Mouse (Mus musculus): ENCODE measurements around the gene Mylk2. TPM values are rescaled to one million over a fixed set of nuclear protein-coding genes. Genes with fewer than 3 reads are reported as not detected.
A peak's percentile ranks its signal among the peaks of the same experiment; 100 is the strongest.

The Mylk2 gene
- polyA plus RNA-seq, 1 experiment, result not detected

DNA sequence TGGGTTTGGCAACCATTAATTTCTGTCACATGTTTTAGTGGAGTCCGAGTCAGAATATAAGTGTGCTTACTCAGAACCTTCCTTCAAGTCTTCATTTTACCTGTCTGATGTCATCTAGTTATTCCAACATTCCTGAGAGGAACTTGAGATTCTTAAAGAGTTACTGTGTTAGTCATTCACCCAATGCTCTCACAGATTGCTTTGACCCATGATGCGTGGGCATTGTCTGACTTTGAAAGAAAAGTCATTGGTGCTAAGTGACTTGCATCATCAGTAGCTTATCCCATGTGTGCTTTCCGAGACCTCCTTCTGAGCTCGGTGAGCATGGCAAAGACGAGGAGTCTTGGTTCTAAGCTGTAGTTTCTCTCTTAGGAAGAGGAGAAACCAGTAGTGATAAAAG is 22.4 kb upstream of the Mylk2 start:
- no peak overlapping the region for H3K27ac ChIP-seq (ENCODE audit: insufficient read depth, low read length)
- TF ChIP-seq CTCF (IDR thresholded peaks at IDR 0.05; ENCODE audit: borderline replicate concordance, insufficient read depth, low read depth, low read length), result no peak
- TF ChIP-seq POLR2A (IDR thresholded peaks at IDR 0.05; ENCODE audit: borderline replicate concordance, insufficient read depth, low read length), result no peak
- no peaks in the 10 kb centered on the region for H3K27me3 ChIP-seq (ENCODE audit: control insufficient read depth, insufficient read depth, low read length)
- no peaks in the 10 kb centered on the region for H3K4me1 ChIP-seq (ENCODE audit: control insufficient read depth, insufficient read depth, low read length)
- H3K4me3 ChIP-seq (replicated peaks; ENCODE audit: insufficient read depth, low read depth, low read length), result no peak overlapping the region
- 83% methylated on average over 5 of the region's 5 CpGs for WGBS
- no peak for DNase-seq

- 72% methylated on average over 9 of the region's 9 CpGs for WGBS
- Histone ChIP-seq H3K27ac (ENCODE audit: insufficient read depth, low read length) (no peak overlapping the region), H3K27me3 (ENCODE audit: control insufficient read depth, insufficient read depth, low read length) (no peaks in the 10 kb centered on the region), H3K4me3 (replicated peaks; ENCODE audit: insufficient read depth, low read depth, low read length) (no peak overlapping the region), H3K4me1 (ENCODE audit: control insufficient read depth, insufficient read depth, low read length) (no peaks in the 10 kb centered on the region)
- DNase-seq, result no peak
- TF ChIP-seq CTCF (IDR thresholded peaks at IDR 0.05; ENCODE audit: borderline replicate concordance, insufficient read depth, low read depth, low read length), result no peak
- TF ChIP-seq POLR2A (IDR thresholded peaks at IDR 0.05; ENCODE audit: borderline replicate concordance, insufficient read depth, low read length), result no peak
Observed at GRCm38 (mm10) chr2:152895834-152896233, 15.3 kb upstream of the Mylk2 start.

GRCm38 (mm10) chr2:152896926-152897325 is 14.2 kb upstream of the Mylk2 start:
- H3K4me3 ChIP-seq (replicated peaks; ENCODE audit: insufficient read depth, low read depth, low read length), result no peak overlapping the region
- TF ChIP-seq POLR2A (IDR thresholded peaks at IDR 0.05; ENCODE audit: borderline replicate concordance, insufficient read depth, low read length), result no peak
- no peak for TF ChIP-seq CTCF (IDR thresholded peaks at IDR 0.05; ENCODE audit: borderline replicate concordance, insufficient read depth, low read depth, low read length)
- 79% methylated on average over 3 of the region's 3 CpGs for WGBS
- no peaks in the 10 kb centered on the region for H3K4me1 ChIP-seq (ENCODE audit: control insufficient read depth, insufficient read depth, low read length)
- H3K27me3 ChIP-seq (ENCODE audit: control insufficient read depth, insufficient read depth, low read length), result no peaks in the 10 kb centered on the region
- no peak for DNase-seq
- no peak overlapping the region for H3K27ac ChIP-seq (ENCODE audit: insufficient read depth, low read length)

DNA sequence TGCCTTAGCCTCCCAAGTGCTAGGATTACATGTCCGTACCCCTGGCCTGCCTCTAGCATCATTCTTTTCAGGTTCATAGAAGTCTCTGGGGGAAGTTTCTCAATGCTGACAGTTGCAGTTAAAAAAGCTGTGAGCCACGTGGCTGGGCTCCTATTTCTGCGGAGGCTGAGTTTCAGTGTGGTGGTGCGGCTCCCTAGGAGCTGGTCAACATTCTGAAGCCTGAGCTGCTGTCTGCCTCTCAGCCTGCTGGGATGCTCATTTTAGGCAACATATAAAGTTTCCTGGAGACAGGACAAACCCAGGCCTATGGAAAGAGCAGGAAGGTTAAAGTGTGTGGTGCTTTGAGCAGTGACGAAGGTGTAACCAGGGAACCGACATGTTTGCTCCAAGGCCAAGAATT is 12.1 kb upstream of the Mylk2 start:
- Histone ChIP-seq H3K4me1 (ENCODE audit: control insufficient read depth, insufficient read depth, low read length) (no peaks in the 10 kb centered on the region), H3K27me3 (ENCODE audit: control insufficient read depth, insufficient read depth, low read length) (no peaks in the 10 kb centered on the region), H3K27ac (ENCODE audit: insufficient read depth, low read length) (no peak overlapping the region), H3K4me3 (replicated peaks; ENCODE audit: insufficient read depth, low read depth, low read length) (no peak overlapping the region)
- WGBS, result 84% methylated on average over 6 of the region's 6 CpGs
- DNase-seq, result no peak
- TF ChIP-seq POLR2A (IDR thresholded peaks at IDR 0.05; ENCODE audit: borderline replicate concordance, insufficient read depth, low read length) (no peak), CTCF (IDR thresholded peaks at IDR 0.05; ENCODE audit: borderline replicate concordance, insufficient read depth, low read depth, low read length) (no peak)

DNA sequence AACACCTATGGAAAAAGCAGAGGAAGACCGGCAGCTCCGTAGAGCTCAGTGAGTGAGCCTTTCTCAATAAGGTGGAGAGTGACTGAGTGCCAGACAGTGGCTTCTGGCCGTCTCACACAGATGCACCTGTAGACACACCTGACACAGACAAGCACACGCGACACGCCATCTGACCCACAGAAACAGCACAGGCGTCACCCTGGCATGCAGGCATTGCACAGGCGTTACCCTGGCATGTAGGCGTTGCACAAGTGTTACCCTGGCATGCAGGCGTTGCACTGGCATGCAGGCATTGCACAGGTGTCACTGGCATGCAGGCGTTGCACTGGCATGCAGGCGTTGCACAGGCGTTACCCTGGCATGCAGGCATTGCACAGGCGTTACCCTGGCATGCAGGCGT is 9.9 kb upstream of the Mylk2 start:
- DNase-seq, result no peak
- Histone ChIP-seq H3K4me3 (replicated peaks; ENCODE audit: insufficient read depth, low read depth, low read length) (no peak overlapping the region), H3K4me1 (ENCODE audit: control insufficient read depth, insufficient read depth, low read length) (peaks cover 8% of the 10 kb centered on the region), H3K27ac (ENCODE audit: insufficient read depth, low read length) (no peak overlapping the region), H3K27me3 (ENCODE audit: control insufficient read depth, insufficient read depth, low read length) (no peaks in the 10 kb centered on the region)
- 91% methylated on average over 15 of the region's 15 CpGs for whole genome bisulfite sequencing
- TF ChIP-seq POLR2A (IDR thresholded peaks at IDR 0.05; ENCODE audit: borderline replicate concordance, insufficient read depth, low read length) (no peak), CTCF (IDR thresholded peaks at IDR 0.05; ENCODE audit: borderline replicate concordance, insufficient read depth, low read depth, low read length) (no peak)

GRCm38 (mm10) chr2:152902658-152903057 is 8.5 kb upstream of the Mylk2 start:
- TF ChIP-seq CTCF (IDR thresholded peaks at IDR 0.05; ENCODE audit: borderline replicate concordance, insufficient read depth, low read depth, low read length), result no peak
- no peak for TF ChIP-seq POLR2A (IDR thresholded peaks at IDR 0.05; ENCODE audit: borderline replicate concordance, insufficient read depth, low read length)
- Histone ChIP-seq H3K4me3 (replicated peaks; ENCODE audit: insufficient read depth, low read depth, low read length) (no peak overlapping the region), H3K27ac (ENCODE audit: insufficient read depth, low read length) (no peak overlapping the region), H3K27me3 (ENCODE audit: control insufficient read depth, insufficient read depth, low read length) (no peaks in the 10 kb centered on the region), H3K4me1 (ENCODE audit: control insufficient read depth, insufficient read depth, low read length) (peaks cover 21% of the 10 kb centered on the region)
- 18% methylated on average over 3 of the region's 3 CpGs for WGBS
- DNase-seq, result peak in 1 of 2 experiments; percentile 37

- H3K4me3 ChIP-seq (replicated peaks; ENCODE audit: insufficient read depth, low read depth, low read length), result no peak overlapping the region
- WGBS, result 77% methylated on average over 4 of the region's 4 CpGs
- H3K27me3 ChIP-seq (ENCODE audit: control insufficient read depth, insufficient read depth, low read length), result no peaks in the 10 kb centered on the region
- DNase-seq, result no peak
- TF ChIP-seq CTCF (IDR thresholded peaks at IDR 0.05; ENCODE audit: borderline replicate concordance, insufficient read depth, low read depth, low read length) (no peak), POLR2A (IDR thresholded peaks at IDR 0.05; ENCODE audit: borderline replicate concordance, insufficient read depth, low read length) (no peak)
- H3K4me1 ChIP-seq (ENCODE audit: control insufficient read depth, insufficient read depth, low read length), result peaks cover 22% of the 10 kb centered on the region
- H3K27ac ChIP-seq (ENCODE audit: insufficient read depth, low read length), result no peak overlapping the region
Observed at GRCm38 (mm10) chr2:152903586-152903985, 7.6 kb upstream of the Mylk2 start.

GRCm38 (mm10) chr2:152904127-152904643 is 7.0 kb upstream of the Mylk2 start:
- Histone ChIP-seq H3K4me3 (replicated peaks; ENCODE audit: insufficient read depth, low read depth, low read length) (no peak overlapping the region), H3K4me1 (ENCODE audit: control insufficient read depth, insufficient read depth, low read length) (peaks cover 22% of the 10 kb centered on the region), H3K27me3 (ENCODE audit: control insufficient read depth, insufficient read depth, low read length) (no peaks in the 10 kb centered on the region), H3K27ac (ENCODE audit: insufficient read depth, low read length) (no peak overlapping the region)
- WGBS, result 84% methylated on average over 5 of the region's 5 CpGs
- no peak for DNase-seq
- no peak for TF ChIP-seq POLR2A (IDR thresholded peaks at IDR 0.05; ENCODE audit: borderline replicate concordance, insufficient read depth, low read length)
- TF ChIP-seq CTCF (IDR thresholded peaks at IDR 0.05; ENCODE audit: borderline replicate concordance, insufficient read depth, low read depth, low read length), result no peak

All from cerebellum, adult 2 months (tissue).